Mouse (Mus musculus) CD4-positive helper T cell, adult 2 months (primary cell): ENCODE results near the gene Gm3629.
"Not testable (repeated sequence)": the region's sequence is repeated elsewhere in the genome, so short reads cannot be mapped to it uniquely, and the experiment has no call there.

Source experiments
- DNase-seq: peaks from one replicate; pipeline ENCODE4 v3.0.0-alpha.2; 2012; ENCODE audit warnings: low read depth, missing footprints, low spot score

Gene Gm3629

DNA sequence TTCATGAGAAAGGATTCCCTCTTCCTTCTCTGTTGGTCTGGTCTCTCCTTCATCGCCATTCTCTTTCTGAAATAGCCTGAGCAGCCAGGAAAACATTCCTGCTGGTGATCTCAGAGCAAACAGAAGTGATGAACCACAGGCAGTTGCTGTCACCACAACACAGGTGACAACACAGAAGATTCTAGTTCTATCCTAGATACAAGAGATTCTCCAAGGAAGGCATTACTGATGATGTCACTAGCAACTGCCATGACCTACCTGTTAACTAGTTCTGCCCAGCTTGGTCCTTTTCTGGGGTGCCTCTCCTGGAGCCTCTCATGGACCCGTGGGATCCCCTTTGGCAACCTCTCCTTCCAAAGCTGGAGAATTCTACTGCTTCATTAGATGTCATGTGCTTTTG is at the start of gene Gm3629:
Gene Gm3629 (minus strand): TSS at position 101 of the 400 bp plus-strand sequence.
- DNase-seq, result not testable (repeated sequence)

DNA sequence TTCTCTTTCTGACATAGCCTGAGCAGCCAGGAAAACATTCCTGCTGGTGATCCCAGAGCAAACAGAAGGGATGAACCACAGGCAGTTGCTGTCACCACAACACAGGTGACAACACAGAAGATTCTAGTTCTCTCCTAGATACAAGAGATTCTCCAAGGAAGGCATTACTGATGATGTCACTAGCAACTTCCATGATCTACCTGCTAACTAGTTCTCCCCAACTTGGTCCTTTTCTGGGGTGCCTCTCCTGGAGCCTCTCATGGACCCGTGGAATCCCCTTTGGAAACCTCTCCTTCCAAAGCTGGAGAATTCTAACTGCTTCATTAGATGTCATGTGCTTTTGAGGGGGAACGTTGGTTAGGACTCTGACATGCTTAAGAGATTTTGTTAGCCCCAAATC is 31.9 kb upstream of the Gm3629 start, which contains the start of gene Gm3460:
Gene Gm3460 (minus strand): TSS at position 101 of the 400 bp plus-strand sequence.
- DNase-seq, result not testable (repeated sequence)

DNA sequence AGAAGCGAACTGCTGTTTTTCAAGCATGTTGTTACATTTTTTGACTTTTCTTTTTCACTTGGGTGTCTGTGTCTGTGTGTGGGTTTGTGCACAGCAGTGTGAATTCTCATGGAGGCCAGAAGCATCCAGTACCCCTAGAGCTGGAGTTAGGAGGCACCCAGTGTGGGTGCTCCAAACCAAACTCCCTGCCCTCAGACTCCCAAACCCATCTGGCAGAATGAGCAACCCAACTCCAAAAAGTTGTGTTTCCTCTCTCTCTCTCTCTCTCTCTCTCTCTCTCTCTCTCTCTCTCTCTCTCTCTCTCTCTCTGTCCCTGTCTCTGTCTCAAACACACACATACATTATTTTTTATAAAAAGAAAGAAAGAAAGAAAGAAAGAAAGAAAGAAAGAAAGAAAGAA is 16.0 kb upstream of the Gm3629 start:
- DNase-seq, result not testable (repeated sequence)

DNA sequence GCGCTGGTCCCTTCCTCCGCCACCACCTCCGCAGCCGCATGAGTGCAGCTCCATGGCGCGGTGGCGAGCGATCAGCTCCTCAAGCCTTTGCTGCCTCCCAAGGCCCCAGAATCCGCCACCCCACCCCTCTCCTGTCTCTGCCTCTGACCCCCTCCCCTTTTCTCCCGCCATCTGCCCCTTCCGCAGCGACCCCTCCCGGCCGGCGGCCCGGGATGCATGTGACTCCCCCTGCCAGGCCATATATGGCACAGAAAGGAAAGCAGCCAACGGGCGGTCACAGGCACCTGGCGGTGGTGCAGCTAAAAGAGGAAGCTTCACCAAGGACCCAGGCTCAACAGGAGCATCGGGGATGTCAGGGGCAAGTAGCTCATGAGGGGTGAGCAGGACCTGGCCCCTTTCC is 14.6 kb upstream of the Gm3629 start:
- DNase-seq, result not testable (repeated sequence)

DNA sequence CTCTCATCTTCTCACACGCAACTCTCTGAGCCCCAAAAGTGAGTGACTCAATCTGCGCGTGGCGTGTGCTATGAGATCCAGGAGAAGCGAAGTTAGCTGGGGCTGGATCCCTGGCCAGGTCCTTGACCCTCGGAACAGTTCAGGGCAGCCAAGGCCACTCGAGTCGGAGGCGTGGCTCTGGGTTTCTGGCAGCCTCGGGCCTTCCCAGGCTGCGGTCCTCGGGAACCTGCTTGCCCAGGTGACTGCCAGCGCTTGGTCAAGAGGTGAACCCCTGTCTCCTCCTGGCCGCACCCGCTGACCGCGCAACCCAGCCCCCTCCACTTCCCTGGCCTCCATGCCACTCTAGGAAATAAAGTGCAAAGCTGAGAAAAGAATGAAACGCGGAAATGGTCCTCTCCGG is 14.1 kb upstream of the Gm3629 start:
- not testable (repeated sequence) for DNase-seq

DNA sequence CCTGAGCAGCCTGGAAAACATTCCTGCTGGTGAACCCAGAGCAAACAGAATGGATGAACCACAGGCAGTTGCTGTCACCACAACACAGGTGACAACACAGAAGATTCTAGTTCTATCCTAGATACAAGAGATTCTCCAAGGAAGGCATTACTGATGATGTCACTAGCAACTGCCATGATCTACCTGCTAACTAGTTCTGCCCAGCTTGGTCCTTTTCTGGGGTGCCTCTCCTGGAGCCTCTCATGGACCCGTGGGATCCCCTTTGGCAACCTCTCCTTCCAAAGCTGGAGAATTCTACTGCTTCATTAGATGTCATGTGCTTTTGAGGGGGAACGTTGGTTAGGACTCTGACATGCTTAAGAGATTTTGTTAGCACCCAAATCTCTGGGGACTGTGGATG is 53.2 kb downstream of the Gm3629 start, which contains the start of gene Gm8356:
Gene Gm8356 (minus strand): TSS at position 101 of the 400 bp plus-strand sequence.
- DNase-seq, result not testable (repeated sequence)
